Mouse (Mus musculus) layer of hippocampus, postnatal 25 days (tissue): ENCODE results near the gene 3110082J24Rik. TPM values are rescaled to one million over a fixed set of nuclear protein-coding genes. Genes with fewer than 3 reads are reported as not detected.

Experiments used
- DNase-seq, 2 experiments: peaks; one replicate each; pipeline ENCODE4 v3.0.0; 2022; ENCODE audit warnings: mixed read lengths in 2 of 2, low spot score in 1 of 2; ENCODE audit errors: extremely low spot score in 1 of 2
- total RNA-seq, 2 experiments: library from RNA; stranded (reverse); gene quantifications; 2 replicates each; pipeline ENCODE4 v1.2.3; 2021

Gene 3110082J24Rik
- 1 to 10 TPM; 2.6 to 3.5 TPM for total RNA-seq

GRCm38 (mm10) chr5:30105668-30106300 lies at the start of gene 3110082J24Rik:
3110082J24Rik (minus strand) TSS chr5:30106086.
- DNase-seq: peak in 1 of 2 experiments; percentile 19

- no peak for DNase-seq
These were observed 49.5 kb upstream of the 3110082J24Rik start for GRCm38 (mm10) chr5:30155395-30155792.

- peak; percentile 92 to 99 for DNase-seq
These were observed 48.8 kb upstream of the 3110082J24Rik start, which contains the start of the genes Hadha and Hadhb for GRCm38 (mm10) chr5:30154474-30155394. Hadha (minus strand) TSS chr5:30155162. Hadhb (plus strand) TSS chr5:30155248.

GRCm38 (mm10) chr5:30154013-30154412 lies 48.1 kb upstream of the 3110082J24Rik start:
- DNase-seq: no peak

- DNase-seq: no peak
These were observed 47.3 kb upstream of the 3110082J24Rik start for GRCm38 (mm10) chr5:30153222-30153621.

- DNase-seq: no peak
These were observed 46.5 kb upstream of the 3110082J24Rik start for GRCm38 (mm10) chr5:30152413-30152812.

GRCm38 (mm10) chr5:30152007-30152406 lies 46.1 kb upstream of the 3110082J24Rik start:
- no peak for DNase-seq

- no peak for DNase-seq
These were observed 42.4 kb upstream of the 3110082J24Rik start for GRCm38 (mm10) chr5:30148133-30148920.

GRCm38 (mm10) chr5:30146526-30146925 lies 40.6 kb upstream of the 3110082J24Rik start:
- no peak for DNase-seq

- DNase-seq: no peak
These were observed 32.3 kb upstream of the 3110082J24Rik start for GRCm38 (mm10) chr5:30138193-30138592.

- no peak for DNase-seq
These were observed 31.4 kb upstream of the 3110082J24Rik start for GRCm38 (mm10) chr5:30137271-30137670.

GRCm38 (mm10) chr5:30135711-30136231 lies 29.9 kb upstream of the 3110082J24Rik start:
- DNase-seq: no peak

GRCm38 (mm10) chr5:30132173-30132572 lies 26.3 kb upstream of the 3110082J24Rik start:
- DNase-seq: no peak

- no peak for DNase-seq
These were observed 25.4 kb upstream of the 3110082J24Rik start for GRCm38 (mm10) chr5:30131246-30131645.

- no peak for DNase-seq
These were observed 22.8 kb upstream of the 3110082J24Rik start for GRCm38 (mm10) chr5:30128680-30129079.

- no peak for DNase-seq
These were observed 22.2 kb upstream of the 3110082J24Rik start for GRCm38 (mm10) chr5:30127921-30128597.

GRCm38 (mm10) chr5:30126756-30127155 lies 20.9 kb upstream of the 3110082J24Rik start:
- DNase-seq: no peak

- DNase-seq: no peak
These were observed 19.7 kb upstream of the 3110082J24Rik start for GRCm38 (mm10) chr5:30125587-30125986.

GRCm38 (mm10) chr5:30122481-30122880 lies 16.6 kb upstream of the 3110082J24Rik start:
- no peak for DNase-seq

- no peak for DNase-seq
These were observed 14.2 kb upstream of the 3110082J24Rik start for GRCm38 (mm10) chr5:30120106-30120505.
